Mouse (Mus musculus): ENCODE measurements around the gene Etv6. TPM values are rescaled to one million over a fixed set of nuclear protein-coding genes. Genes with fewer than 3 reads are reported as not detected.
A peak's percentile ranks its signal among the peaks of the same experiment; 100 is the strongest.
"Not testable (repeated sequence)": the region's sequence is repeated elsewhere in the genome, so short reads cannot be mapped to it uniquely, and the experiment has no call there.

Etv6 gene
- total RNA-seq (2014; rRNA removed) = 4.0 and 4.1 TPM in 2 replicates
- polyA plus RNA-seq (2012; rRNA removed) = 8.6 and 10.6 TPM in 2 replicates

DNA sequence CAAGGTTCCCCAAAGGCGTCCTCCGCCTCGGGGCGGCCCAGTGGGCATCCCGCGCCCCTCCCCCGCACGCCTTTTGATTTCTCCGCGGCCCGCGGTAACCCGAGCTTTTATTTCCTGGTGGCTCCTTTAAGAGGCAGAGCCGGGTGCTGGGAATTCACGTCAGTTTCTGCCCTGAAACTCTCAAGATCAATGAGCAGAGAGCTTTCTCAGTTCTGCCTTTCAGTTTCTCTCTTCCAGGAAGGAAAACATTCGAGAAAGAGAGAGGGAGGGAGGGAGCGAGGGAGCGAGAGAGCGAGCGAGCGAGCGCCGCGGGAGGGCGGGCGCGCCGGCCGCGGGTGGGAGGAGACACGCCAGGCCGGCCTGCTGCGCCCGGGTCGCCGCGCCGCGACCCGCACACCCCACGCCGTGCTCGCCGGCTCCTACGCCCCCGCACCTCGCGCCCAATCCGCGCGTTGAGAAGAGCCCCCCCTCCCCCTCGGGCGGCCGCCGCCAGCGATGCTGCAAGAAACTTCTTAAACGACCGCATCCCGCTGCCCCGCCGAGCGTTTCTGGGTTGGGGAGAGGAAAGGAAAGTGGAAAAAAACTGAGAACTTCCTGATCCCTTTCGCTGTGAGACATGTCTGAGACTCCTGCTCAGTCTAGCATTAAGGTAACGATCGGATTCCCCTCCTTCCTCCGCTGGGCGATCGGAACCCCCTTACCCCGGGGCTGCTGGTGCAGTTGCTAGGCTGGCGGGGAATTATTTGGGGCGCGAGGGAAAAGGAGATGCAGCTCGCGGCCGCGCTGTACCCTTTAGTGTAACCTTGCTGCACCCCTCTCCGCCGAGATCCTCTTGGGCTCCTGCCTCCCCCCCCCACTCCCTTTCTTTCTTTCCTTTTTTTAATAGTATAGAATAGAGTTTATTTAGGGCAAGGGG is at the start of gene Etv6:
Gene Etv6 (plus strand): TSS at position 211 of the 916 bp plus-strand sequence.
- peaks cover 17% of the 10 kb centered on the region for H3K4me1 ChIP-seq (ENCODE audit: control insufficient read depth, insufficient read depth, low read length)
- H3K36me3 ChIP-seq (ENCODE audit: control insufficient read depth, insufficient read depth, low read length) = no peaks in the 10 kb centered on the region
- H3K27ac ChIP-seq (replicated peaks; ENCODE audit: insufficient read depth, low read depth, low read length) = peak within 1 kb of the TSS; percentile 100
- peak; percentile 94 for DNase-seq (ENCODE audit: extremely low read depth, low read depth, low spot score)
- peak within 1 kb of the TSS; percentile 97 for H3K9ac ChIP-seq (ENCODE audit: low read depth, low read length)
- TF ChIP-seq POLR2A (IDR thresholded peaks at IDR 0.05; ENCODE audit: extremely low read depth, insufficient read depth, low read length) (0 out of 2 replicates have a peak, but pooled peaks have one; percentile 9), CTCF (IDR thresholded peaks at IDR 0.05; ENCODE audit: low read depth, low read length) (no peak)
- under 1% methylated on average over 75 of the region's 78 CpGs for WGBS
- peaks cover 18% of the 10 kb centered on the region for H3K79me2 ChIP-seq (ENCODE audit: control insufficient read depth, insufficient read depth, low read length)
- H3K4me3 ChIP-seq (ENCODE audit: insufficient read depth, low read depth, low read length) = peak within 1 kb of the TSS; percentile 91
- no peaks in the 10 kb centered on the region for H3K27me3 ChIP-seq (ENCODE audit: control insufficient read depth, insufficient read depth, low read length)

DNA sequence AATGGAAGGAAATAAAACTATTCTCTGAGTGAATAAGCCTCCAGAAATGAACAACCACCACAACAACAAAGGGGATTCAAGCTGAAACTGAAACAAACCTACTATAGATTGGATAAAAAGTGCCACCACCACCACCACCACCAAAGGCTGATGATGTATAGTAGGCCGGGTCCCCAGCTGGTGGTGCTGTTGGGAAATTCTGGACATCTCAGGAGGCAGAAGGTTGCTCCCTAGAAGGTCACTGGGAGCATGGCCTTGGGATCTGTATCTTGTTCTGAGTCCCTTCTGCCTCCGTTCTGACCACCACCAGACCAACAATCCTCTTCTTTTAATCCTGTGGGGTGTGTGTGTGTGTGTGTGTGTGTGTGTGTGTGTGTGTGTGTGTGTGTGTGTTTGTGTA is 49.3 kb upstream of the Etv6 start:
- no peak overlapping the region for H3K9ac ChIP-seq (ENCODE audit: low read depth, low read length)
- no peaks in the 10 kb centered on the region for H3K79me2 ChIP-seq (ENCODE audit: control insufficient read depth, insufficient read depth, low read length)
- TF ChIP-seq POLR2A (IDR thresholded peaks at IDR 0.05; ENCODE audit: extremely low read depth, insufficient read depth, low read length) (no peak), CTCF (IDR thresholded peaks at IDR 0.05; ENCODE audit: low read depth, low read length) (peak; percentile 47)
- no peaks in the 10 kb centered on the region for H3K36me3 ChIP-seq (ENCODE audit: control insufficient read depth, insufficient read depth, low read length)
- DNase-seq (ENCODE audit: extremely low read depth, low read depth, low spot score) = peak; percentile 19
- 63% methylated on average over 2 of the region's 2 CpGs for WGBS
- H3K27ac ChIP-seq (replicated peaks; ENCODE audit: insufficient read depth, low read depth, low read length) = no peak overlapping the region
- H3K4me1 ChIP-seq (ENCODE audit: control insufficient read depth, insufficient read depth, low read length) = no peaks in the 10 kb centered on the region
- H3K4me3 ChIP-seq (ENCODE audit: insufficient read depth, low read depth, low read length) = no peak overlapping the region
- no peaks in the 10 kb centered on the region for H3K27me3 ChIP-seq (ENCODE audit: control insufficient read depth, insufficient read depth, low read length)

DNA sequence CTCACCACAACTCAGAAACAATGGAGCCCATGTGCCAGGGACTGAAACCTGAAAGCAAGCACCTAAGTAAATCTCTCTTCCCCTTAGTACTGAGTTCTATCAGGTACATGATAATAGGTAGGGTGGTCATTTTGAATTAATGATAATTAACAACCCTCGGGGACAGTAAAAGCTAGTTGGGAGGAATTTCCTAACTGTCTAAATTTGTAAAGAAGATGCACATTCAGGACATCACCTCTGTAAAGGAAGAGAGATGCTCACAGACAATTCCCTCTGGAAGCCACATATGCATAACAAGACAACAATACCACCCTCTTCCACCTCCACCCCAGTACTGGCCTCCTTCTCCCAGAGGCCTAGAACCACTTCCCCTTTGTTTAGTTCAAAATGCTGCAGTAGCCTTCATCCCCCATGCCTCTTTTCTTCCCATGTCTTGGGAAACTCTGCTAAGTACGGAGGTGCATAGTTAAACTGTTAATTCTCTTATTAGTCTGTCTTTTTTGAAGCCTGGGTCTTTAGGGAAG is 48.4 kb upstream of the Etv6 start:
- Histone ChIP-seq H3K79me2 (ENCODE audit: control insufficient read depth, insufficient read depth, low read length) (no peaks in the 10 kb centered on the region), H3K36me3 (ENCODE audit: control insufficient read depth, insufficient read depth, low read length) (no peaks in the 10 kb centered on the region), H3K4me1 (ENCODE audit: control insufficient read depth, insufficient read depth, low read length) (no peaks in the 10 kb centered on the region), H3K4me3 (ENCODE audit: insufficient read depth, low read depth, low read length) (no peak overlapping the region), H3K9ac (ENCODE audit: low read depth, low read length) (no peak overlapping the region), H3K27ac (replicated peaks; ENCODE audit: insufficient read depth, low read depth, low read length) (no peak overlapping the region), H3K27me3 (ENCODE audit: control insufficient read depth, insufficient read depth, low read length) (no peaks in the 10 kb centered on the region)
- 89% methylated on average over 2 of the region's 2 CpGs for WGBS
- TF ChIP-seq CTCF (IDR thresholded peaks at IDR 0.05; ENCODE audit: low read depth, low read length) = no peak
- TF ChIP-seq POLR2A (IDR thresholded peaks at IDR 0.05; ENCODE audit: extremely low read depth, insufficient read depth, low read length) = no peak
- no peak for DNase-seq (ENCODE audit: extremely low read depth, low read depth, low spot score)

DNA sequence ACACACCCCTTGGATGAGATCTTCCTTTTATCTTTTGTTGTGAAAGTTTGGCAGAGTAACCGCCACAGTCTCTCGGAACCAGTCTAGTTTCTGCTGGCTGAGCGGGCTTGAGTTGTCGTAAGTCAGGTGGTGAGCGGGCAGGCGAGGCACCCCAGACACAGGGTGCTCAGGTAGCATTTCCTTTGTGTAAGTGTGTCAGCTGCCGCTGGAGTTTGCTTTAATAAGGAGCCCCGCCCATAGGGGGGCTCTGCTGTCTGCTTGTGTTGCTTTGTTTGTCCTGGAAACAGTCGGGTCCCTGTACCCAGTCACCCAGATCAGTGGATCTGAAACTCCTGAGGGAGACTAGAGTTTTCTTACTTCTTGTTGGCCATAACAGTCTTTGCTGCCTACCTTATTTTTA is 47.5 kb upstream of the Etv6 start:
- TF ChIP-seq POLR2A (IDR thresholded peaks at IDR 0.05; ENCODE audit: extremely low read depth, insufficient read depth, low read length) (no peak), CTCF (IDR thresholded peaks at IDR 0.05; ENCODE audit: low read depth, low read length) (no peak)
- H3K27ac ChIP-seq (replicated peaks; ENCODE audit: insufficient read depth, low read depth, low read length) = no peak overlapping the region
- no peak overlapping the region for H3K4me3 ChIP-seq (ENCODE audit: insufficient read depth, low read depth, low read length)
- H3K4me1 ChIP-seq (ENCODE audit: control insufficient read depth, insufficient read depth, low read length) = no peaks in the 10 kb centered on the region
- no peaks in the 10 kb centered on the region for H3K36me3 ChIP-seq (ENCODE audit: control insufficient read depth, insufficient read depth, low read length)
- 74% methylated on average over 9 of the region's 9 CpGs for WGBS
- H3K27me3 ChIP-seq (ENCODE audit: control insufficient read depth, insufficient read depth, low read length) = no peaks in the 10 kb centered on the region
- H3K9ac ChIP-seq (ENCODE audit: low read depth, low read length) = no peak overlapping the region
- H3K79me2 ChIP-seq (ENCODE audit: control insufficient read depth, insufficient read depth, low read length) = no peaks in the 10 kb centered on the region
- DNase-seq (ENCODE audit: extremely low read depth, low read depth, low spot score) = no peak

DNA sequence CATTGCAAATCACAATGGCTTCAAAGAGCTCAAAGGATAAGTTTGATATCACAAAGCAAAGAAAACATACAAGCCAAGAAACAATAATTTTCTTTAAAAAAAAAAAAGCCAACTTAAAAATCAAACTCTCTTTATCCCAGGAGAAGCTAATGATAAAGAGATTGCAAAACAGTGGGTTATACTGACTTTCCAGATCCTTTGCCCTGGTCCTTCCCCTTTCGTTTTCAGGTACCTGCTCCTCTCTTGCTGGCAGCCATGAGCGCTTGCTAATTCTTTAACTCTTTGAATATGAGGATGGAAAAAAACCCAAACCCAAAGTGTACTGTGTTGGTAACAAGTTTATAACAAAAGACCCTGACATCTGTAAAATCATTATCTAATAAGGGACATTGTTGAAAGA is 38.0 kb upstream of the Etv6 start:
- WGBS = 76% methylated on average over 2 of the region's 2 CpGs
- H3K79me2 ChIP-seq (ENCODE audit: control insufficient read depth, insufficient read depth, low read length) = no peaks in the 10 kb centered on the region
- no peak for DNase-seq (ENCODE audit: extremely low read depth, low read depth, low spot score)
- H3K36me3 ChIP-seq (ENCODE audit: control insufficient read depth, insufficient read depth, low read length) = no peaks in the 10 kb centered on the region
- no peaks in the 10 kb centered on the region for H3K4me1 ChIP-seq (ENCODE audit: control insufficient read depth, insufficient read depth, low read length)
- H3K27ac ChIP-seq (replicated peaks; ENCODE audit: insufficient read depth, low read depth, low read length) = no peak overlapping the region
- no peak overlapping the region for H3K4me3 ChIP-seq (ENCODE audit: insufficient read depth, low read depth, low read length)
- TF ChIP-seq CTCF (IDR thresholded peaks at IDR 0.05; ENCODE audit: low read depth, low read length) (no peak), POLR2A (IDR thresholded peaks at IDR 0.05; ENCODE audit: extremely low read depth, insufficient read depth, low read length) (no peak)
- no peaks in the 10 kb centered on the region for H3K27me3 ChIP-seq (ENCODE audit: control insufficient read depth, insufficient read depth, low read length)
- H3K9ac ChIP-seq (ENCODE audit: low read depth, low read length) = no peak overlapping the region

DNA sequence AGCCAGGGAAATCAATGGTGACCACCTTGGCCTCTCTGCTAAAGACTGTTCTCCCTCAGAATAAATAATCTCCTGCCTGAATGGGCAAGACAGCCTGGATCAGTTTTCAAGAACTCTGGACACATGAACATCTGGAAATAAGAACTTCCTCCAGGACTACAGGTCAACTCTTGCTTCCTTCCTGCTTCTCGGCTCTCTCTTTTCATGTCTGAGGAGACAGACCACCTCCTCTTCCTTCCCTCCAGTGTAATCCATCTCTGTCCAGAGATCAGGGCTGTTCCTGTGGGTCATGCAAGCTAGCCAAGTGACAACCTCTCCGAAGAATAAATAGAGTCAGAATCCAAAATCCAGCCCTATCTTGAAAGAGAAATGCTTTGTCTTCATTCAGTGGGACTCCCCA is 37.6 kb upstream of the Etv6 start:
- 60% methylated on average over 2 of the region's 2 CpGs for WGBS
- H3K4me3 ChIP-seq (ENCODE audit: insufficient read depth, low read depth, low read length) = no peak overlapping the region
- no peak overlapping the region for H3K9ac ChIP-seq (ENCODE audit: low read depth, low read length)
- H3K27me3 ChIP-seq (ENCODE audit: control insufficient read depth, insufficient read depth, low read length) = no peaks in the 10 kb centered on the region
- TF ChIP-seq POLR2A (IDR thresholded peaks at IDR 0.05; ENCODE audit: extremely low read depth, insufficient read depth, low read length) = no peak
- no peak for TF ChIP-seq CTCF (IDR thresholded peaks at IDR 0.05; ENCODE audit: low read depth, low read length)
- H3K36me3 ChIP-seq (ENCODE audit: control insufficient read depth, insufficient read depth, low read length) = no peaks in the 10 kb centered on the region
- H3K79me2 ChIP-seq (ENCODE audit: control insufficient read depth, insufficient read depth, low read length) = no peaks in the 10 kb centered on the region
- no peak overlapping the region for H3K27ac ChIP-seq (replicated peaks; ENCODE audit: insufficient read depth, low read depth, low read length)
- DNase-seq (ENCODE audit: extremely low read depth, low read depth, low spot score) = no peak
- no peaks in the 10 kb centered on the region for H3K4me1 ChIP-seq (ENCODE audit: control insufficient read depth, insufficient read depth, low read length)

DNA sequence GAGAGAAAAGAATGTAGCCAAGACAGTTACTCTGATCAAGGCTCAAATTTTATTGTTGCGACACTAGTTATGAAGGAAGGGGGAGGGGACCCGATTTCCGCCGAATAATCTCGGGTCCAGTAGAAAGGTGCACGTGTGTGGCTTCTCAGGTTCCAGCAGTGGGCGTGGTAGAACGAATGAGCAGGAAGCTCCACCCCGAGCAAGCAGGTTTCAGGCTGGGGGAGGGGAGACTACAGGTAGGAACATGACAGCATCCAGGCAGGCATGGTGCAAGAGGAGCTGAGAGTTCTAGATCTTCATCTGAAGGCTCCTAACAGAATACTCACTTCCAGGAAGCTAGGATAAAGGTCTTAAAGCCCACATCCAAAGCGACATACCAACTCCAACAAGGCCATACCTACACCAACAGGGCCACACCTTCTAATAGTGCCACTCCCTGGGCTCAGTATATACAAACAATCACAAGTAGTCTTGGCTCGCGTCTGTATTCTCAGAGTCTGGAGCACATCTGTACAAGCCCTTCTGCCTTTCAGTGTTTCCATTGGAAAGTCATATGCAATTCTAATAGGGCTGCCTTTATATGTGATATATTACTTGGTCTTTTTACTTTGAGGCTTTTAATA is 20.9 kb upstream of the Etv6 start:
- 56% methylated on average over 5 of the region's 12 CpGs for WGBS
- not testable (repeated sequence) for H3K9ac ChIP-seq (ENCODE audit: low read depth, low read length); DNase-seq (ENCODE audit: extremely low read depth, low read depth, low spot score); H3K27ac ChIP-seq (replicated peaks; ENCODE audit: insufficient read depth, low read depth, low read length); H3K36me3 ChIP-seq (ENCODE audit: control insufficient read depth, insufficient read depth, low read length); H3K4me1 ChIP-seq (ENCODE audit: control insufficient read depth, insufficient read depth, low read length); H3K4me3 ChIP-seq (ENCODE audit: insufficient read depth, low read depth, low read length); H3K27me3 ChIP-seq (ENCODE audit: control insufficient read depth, insufficient read depth, low read length); H3K79me2 ChIP-seq (ENCODE audit: control insufficient read depth, insufficient read depth, low read length)
